Mouse (Mus musculus) left cerebral cortex, postnatal 36 days (tissue): Measurements from ENCODE around the gene Psmc1. TPM values are rescaled to one million over a fixed set of nuclear protein-coding genes. Genes with fewer than 3 reads are reported as not detected.

Experiments used
- DNase-seq, 2 experiments: peaks; one replicate each; pipeline ENCODE4 v3.0.0; 2021 to 2022; ENCODE audit warnings: low spot score in 2 of 2, mixed read lengths in 1 of 2
- intact Hi-C: fragments of 180-260 bp; cut with DNase I; formaldehyde crosslinking; loops from one replicate; pipeline ENCODE4 v1.15.1; 2025
- total RNA-seq, 2 experiments: library from RNA; stranded (reverse); gene quantifications; 2 replicates each; pipeline ENCODE4 v1.2.3; 2021

Psmc1 gene
- 100 to 1,000 TPM; 188 to 203 TPM for total RNA-seq

DNA sequence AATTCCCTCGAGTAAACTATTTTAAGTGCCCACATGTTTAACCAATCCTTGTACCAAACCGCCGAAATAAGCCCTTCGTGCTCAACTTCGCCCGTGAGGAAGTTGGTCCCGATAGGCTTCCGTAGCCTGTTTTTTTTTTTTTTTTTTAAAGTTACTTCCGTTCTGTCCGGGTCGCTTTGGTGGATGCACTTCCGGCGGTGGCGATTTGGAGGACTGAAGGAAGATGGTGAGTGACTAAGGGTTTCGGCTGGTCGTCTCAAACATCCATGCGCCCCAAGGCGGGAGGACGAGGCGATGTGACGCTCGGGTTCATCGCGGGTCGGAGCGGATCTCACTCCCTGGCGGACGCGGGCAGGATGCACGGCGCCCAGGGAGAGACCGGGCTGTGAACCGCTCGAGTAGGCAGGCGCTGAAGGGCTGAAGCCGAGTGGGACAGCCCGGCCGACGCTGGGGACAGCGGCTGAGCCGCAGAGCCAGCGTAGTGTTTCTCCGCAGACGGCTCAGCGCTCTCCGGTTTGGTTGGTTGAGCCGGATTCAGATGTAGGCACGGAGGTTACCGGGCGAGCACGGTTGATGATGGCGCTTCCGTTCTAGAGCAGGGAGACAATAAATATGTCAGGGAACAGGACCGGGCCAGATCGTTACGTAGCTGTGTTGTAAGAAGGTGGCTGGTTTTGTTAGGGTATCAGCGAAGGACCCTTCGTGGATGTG is at the start of gene Psmc1:
Gene Psmc1 (plus strand): TSS at position 169 of the 711 bp plus-strand sequence.
- peak; percentile 83 to 84 for DNase-seq

DNA sequence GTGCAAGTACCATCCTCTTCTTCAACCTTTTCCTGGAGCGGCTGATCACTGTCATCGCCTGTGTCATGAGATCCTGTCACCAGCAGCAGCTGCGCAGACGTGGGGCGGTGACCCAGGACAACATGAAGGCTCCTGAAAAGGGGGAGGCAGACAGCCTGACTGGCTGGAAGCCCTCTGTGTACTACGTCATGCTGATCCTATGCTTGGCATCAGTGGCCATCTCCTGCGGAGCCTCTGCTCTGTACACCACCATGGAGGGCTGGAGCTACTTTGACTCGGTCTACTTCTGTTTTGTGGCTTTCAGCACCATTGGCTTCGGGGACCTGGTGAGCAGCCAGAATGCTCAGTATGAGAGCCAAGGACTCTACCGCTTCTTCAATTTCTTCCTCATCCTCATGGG is 48.9 kb upstream of the Psmc1 start:
- no peak for DNase-seq
- intact Hi-C loops = no loop called here

More for the DNA sequence above, at the start of gene Psmc1:
- intact Hi-C loops = loop anchor here (5.0 kb wide), 1 partner anchor 1028 kb away; no protein-coding TSS in a partner anchor

DNA sequence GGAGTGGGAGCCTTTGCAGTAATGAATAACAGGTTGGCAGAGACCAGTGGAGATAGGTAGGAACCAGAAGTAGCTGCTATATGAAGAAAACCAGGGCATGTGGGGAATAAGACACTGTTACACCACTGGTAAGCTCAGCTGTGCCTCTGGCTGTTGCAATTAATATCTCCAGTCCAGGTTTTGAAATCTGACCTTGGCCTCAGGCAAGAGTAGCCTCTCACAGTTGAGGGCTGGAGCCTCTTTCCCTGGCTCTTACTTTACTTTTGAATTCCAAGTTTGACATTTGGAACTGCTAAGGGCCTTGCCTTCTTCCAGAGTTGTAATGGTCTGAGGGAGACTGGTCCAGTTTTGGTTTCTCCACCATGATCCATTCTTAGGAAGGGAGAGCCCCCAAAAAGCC is 48.1 kb upstream of the Psmc1 start:
- intact Hi-C loops = no loop called here

DNA sequence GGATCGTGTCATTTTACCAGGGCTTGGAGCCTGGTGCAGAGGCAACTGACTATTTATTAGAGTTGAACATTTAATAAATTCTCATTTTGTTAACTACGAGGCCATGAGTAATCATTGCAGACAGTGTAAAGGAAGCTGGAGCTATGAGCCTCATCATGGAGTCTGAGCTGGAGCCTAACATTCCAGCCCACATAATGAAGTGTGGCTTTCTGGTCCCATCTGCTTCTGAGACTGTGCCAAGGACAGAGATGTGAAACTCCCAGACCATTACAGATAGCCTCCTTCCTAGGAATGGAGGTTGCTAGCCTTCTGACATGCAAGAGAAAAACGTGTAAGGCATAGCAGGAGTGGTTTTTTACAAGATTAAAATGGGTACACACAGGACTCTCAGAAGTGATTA is 47.4 kb upstream of the Psmc1 start:
- no peak for DNase-seq
- intact Hi-C loops = no loop called here

More for the DNA sequence above, 48.1 kb upstream of the Psmc1 start:
- DNase-seq = no peak

DNA sequence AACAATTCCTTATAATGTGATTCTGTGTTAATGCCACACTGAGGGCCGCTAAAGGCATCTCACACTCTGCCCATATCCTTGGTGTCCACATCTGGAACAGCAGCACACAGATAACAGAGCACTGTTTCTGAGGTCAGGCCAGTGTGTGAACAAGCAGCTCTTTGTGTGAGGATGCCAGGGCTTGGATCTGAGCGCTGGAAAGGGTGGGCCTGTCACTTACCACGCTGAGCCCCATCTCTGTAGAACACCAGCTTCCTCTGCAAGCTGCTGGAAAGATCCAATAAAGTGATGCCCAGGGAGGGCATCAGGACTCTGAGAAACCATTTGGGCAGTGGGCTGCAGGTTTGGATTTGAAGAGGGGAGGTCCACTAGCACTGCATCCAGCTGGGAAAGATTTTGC is 44.8 kb upstream of the Psmc1 start:
- DNase-seq = no peak
- intact Hi-C loops = no loop called here

DNA sequence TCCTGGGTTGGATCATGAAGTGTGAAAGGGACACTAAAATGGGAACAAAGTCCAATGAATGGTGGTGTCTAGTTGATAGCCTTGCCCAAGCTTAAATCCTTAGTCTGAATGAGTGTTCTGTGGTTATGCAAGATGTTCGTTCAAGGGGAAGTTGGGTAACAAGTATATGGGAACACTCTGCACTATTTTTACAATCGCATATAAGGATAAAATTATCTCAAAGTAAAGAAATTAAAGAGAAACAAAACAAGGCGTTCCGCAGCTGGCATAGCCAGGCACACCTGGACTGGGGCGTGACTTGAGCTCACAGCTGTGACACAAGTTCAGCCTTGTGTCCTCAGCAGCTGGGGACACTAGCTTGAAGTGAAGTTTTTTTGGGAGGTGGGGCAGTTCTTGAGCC is 42.5 kb upstream of the Psmc1 start:
- no peak for DNase-seq

DNA sequence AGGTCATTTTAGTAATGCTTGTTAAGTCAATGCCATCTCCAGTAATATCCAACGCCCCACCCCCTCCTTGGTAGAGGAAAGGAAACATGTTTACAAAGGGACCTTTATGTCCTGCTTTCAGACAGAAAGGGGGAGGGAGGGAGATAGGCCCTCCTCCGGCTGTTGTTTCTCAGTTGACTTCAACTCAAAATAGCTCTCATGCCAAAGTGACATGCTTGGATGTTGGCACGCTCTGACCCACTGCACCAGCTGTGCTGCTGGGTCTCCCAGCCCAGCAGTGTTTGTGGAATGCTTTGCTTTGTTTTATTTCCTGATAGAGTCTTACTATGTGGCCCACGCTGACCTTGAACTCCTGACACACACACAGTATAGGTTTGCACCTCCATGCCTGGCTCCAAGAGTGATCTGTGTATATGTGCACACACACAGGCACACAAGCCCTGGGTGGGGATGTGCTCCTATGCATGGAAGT is 36.7 kb upstream of the Psmc1 start:
- intact Hi-C loops = no loop called here
- DNase-seq = no peak

More for the DNA sequence above, 42.5 kb upstream of the Psmc1 start:
- intact Hi-C loops = no loop called here

DNA sequence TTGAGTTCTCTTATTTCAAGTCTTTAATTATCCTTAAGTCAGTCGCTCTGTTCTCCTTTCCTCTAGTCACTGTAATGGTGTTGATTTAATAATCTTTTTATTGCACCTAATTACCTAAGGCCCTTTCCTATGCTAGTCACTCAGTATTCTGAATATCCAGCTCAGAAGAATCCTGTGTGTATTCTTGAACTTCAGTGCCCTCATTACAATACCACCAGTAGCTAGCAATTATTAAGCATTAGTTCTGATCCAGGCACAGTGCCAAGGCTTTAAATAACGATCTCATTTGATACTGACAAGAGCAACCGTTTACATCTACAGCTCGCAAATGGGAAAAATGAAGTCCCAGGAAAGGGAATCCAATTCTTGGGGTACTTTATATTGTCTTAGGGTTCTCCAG is 34.2 kb upstream of the Psmc1 start:
- intact Hi-C loops = no loop called here
- DNase-seq = no peak

GRCm38 (mm10) chr12:100079636-100080286 is 30.2 kb upstream of the Psmc1 start:
- intact Hi-C loops = no loop called here
- DNase-seq = no peak

DNA sequence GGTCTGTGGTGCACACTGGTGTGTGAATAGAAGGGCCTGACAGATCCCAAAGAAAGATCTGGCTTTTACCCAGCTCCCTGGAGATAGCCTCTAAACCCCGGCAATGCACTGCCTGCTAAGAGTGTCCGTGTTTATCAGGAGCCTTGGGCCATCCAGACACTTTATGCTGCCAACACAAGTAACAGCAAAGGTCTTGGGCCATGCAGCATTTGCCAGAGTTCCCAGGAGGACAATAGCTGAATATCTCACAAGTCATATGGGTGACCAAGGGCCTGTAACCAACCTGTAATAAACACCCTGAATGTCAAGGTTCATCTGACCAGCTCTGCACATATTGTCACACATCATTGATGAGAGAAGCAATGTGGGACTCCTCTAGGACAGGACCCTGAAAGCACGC is 21.9 kb upstream of the Psmc1 start:
- intact Hi-C loops = no loop called here

DNA sequence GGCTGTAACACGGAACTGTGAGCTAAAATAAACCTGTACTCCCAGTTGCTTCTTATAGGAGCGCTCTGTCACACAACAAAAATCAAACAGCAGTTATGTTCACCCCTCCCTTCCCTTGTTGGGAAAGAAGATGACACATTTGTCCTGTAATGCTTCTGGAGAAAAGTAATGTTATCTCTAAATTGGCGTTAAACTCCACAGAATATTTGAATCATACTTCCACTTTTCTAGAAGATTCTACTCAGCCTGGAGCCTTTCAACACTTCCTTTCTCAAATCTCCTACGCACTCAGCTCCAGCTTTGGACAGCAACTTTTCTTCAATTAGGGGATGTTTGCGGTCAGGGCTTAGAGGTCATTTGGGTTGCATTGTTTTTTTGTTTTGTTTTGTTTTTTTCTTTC is 20.7 kb upstream of the Psmc1 start:
- no peak for DNase-seq
- intact Hi-C loops = no loop called here

More for the DNA sequence above, 21.9 kb upstream of the Psmc1 start:
- DNase-seq = no peak

DNA sequence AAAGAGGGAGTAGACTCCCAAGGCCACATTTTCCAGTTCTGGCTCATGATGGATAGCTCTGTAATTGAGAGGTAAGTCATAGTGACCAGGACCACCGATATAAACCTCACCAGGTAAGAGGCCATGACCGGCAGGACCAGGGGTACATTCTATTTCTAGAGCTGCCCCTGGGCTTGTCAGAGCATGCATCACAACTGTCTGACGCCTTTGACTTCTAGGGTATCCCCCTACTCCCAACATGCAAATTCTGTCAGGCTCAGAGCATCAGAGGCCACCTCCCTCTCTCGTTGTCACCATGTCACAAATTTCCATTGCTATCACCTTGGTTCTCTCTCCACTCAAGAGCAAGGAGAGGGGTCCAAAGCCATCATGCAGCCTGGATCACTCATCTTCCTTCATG is 19.2 kb upstream of the Psmc1 start:
- no peak for DNase-seq
- intact Hi-C loops = no loop called here

DNA sequence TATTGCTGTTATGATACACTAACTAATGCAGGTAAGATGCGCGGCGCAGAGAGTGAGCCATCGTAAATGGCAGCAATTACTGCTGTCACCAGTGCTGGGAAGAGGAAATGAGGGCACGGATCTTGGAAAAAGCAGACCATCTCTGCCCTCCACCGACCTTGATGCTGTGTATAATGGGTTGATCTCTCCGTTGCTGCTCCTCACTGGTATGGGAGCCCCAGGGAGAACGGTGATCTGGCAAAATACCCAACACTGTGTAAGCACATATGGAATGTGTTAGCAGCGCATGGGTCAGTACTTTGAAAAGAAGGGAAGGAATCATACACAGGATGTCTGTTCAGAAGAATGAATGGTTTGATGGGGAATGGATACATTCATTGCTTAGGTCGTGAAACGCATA is 16.9 kb upstream of the Psmc1 start:
- no peak for DNase-seq
- intact Hi-C loops = no loop called here

GRCm38 (mm10) chr12:100099971-100100706 is 9.8 kb upstream of the Psmc1 start:
- intact Hi-C loops = no loop called here
- no peak for DNase-seq

DNA sequence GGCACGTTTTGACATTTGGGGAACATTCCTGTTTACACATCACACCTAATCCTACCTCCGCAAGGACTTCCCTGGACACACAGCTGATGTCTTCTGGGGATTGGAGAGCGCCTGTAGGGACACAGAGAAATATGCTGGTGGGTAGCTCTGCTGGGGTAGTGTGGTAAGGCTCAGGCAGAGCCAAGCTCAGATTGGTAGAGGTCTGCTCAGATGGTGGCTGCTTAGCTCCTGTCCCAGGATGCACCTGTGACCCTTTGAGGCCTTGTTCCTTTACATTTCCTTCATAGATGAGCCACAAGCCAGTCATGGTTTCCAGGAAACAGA is 9.3 kb upstream of the Psmc1 start:
- no peak for DNase-seq
- intact Hi-C loops = no loop called here

DNA sequence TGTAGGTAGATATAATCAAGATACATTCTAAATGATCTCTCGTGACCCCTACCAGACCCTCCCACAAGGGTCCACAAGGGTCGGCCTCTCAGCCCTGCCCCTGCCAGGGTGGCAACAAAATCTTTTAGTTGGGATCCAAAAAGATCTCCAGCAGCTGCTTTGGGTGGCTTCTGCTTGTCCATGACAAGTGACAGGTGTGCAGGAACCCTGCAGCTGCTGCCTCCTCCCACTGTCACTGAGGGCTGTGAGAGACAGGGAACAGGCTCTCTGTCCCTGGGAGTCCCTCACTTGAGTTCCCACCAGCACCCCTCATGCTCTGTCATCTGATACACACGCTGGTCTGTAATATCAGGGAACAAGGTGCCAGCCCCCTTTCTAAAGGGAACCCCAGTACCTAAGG is 8.3 kb upstream of the Psmc1 start:
- intact Hi-C loops = no loop called here

GRCm38 (mm10) chr12:100104530-100104929 is 5.4 kb upstream of the Psmc1 start:
- intact Hi-C loops = loop anchor here (2.0 kb wide), 2 partner anchors 138 to 204 kb away; no protein-coding TSS in a partner anchor
- no peak for DNase-seq

More for the DNA sequence above, 8.3 kb upstream of the Psmc1 start:
- DNase-seq = no peak

- DNase-seq = peak; percentile 57 to 84
- intact Hi-C loops = loop anchor here (1.0 to 5.0 kb wide), 2 partner anchors 153 to 1024 kb away; no protein-coding TSS in a partner anchor
These were observed 3.6 kb upstream of the Psmc1 start for GRCm38 (mm10) chr12:100106275-100106895.

GRCm38 (mm10) chr12:100107436-100107835 is 2.5 kb upstream of the Psmc1 start:
- DNase-seq = no peak
- intact Hi-C loops = loop anchor here (5.0 kb wide), 1 partner anchor 1025 kb away; no protein-coding TSS in a partner anchor

- no peak for DNase-seq
- intact Hi-C loops = no loop called here
These were observed 6.0 kb downstream of the Psmc1 start for GRCm38 (mm10) chr12:100115982-100116381.
